Mouse (Mus musculus) embryonic facial prominence, embryonic 10.5 days (tissue): ENCODE measurements around the gene Gm4312. TPM values are rescaled to one million over a fixed set of nuclear protein-coding genes. Genes with fewer than 3 reads are reported as not detected.
"Not testable (repeated sequence)": the region's sequence is repeated elsewhere in the genome, so short reads cannot be mapped to it uniquely, and the experiment has no call there.

Source experiments
- DNase-seq: peaks from one replicate; pipeline ENCODE4 v3.0.0-alpha.2; 2017; ENCODE audit warnings: low spot score
- H3K27ac ChIP-seq: fragments of 300-500 bp; sonication (generic); replicated peaks from 2 replicates; pipeline ENCODE4 v1.5.1; 2016; ENCODE audit warnings: mild to moderate bottlenecking
- H3K27me3 ChIP-seq: fragments of 300-500 bp; sonication (generic); replicated peaks from 2 replicates; pipeline ENCODE4 v1.6.1; 2016; ENCODE audit warnings: low read depth, mild to moderate bottlenecking; ENCODE audit not compliant: poor library complexity, severe bottlenecking
- H3K36me3 ChIP-seq: fragments of 300-500 bp; sonication (generic); replicated peaks from 2 replicates; pipeline ENCODE4 v1.6.1; 2016; ENCODE audit warnings: mild to moderate bottlenecking, moderate library complexity
- H3K4me1 ChIP-seq: fragments of 300-500 bp; sonication (generic); 2 replicates; pipeline ENCODE4 v1.6.1; 2016
- H3K4me3 ChIP-seq: fragments of 300-500 bp; sonication (generic); 2 replicates; pipeline ENCODE4 v1.5.1; 2016; ENCODE audit warnings: mild to moderate bottlenecking, moderate library complexity
- H3K9me3 ChIP-seq: fragments of 300-500 bp; sonication (generic); 2 replicates; pipeline ENCODE4 v1.6.1; 2016; ENCODE audit warnings: mild to moderate bottlenecking
- WGBS: fragments of 180-500 bp; shearing (Covaris S2); methylation state at CpG from one replicate; pipeline ENCODE4 v1.1.7; 2016; 5-methylcytosine and 5-hydroxymethylcytosine counted together
- polyA plus RNA-seq: library from polyadenylated mRNA; unstranded; fragments of >200 nt; fragmentation: Nextera tagmentation; extraction: Ambion mirVana; gene quantifications from 2 replicates; pipeline ENCODE4 v1.2.1, GENCODE M21; 2016

Gene Gm4312
- polyA plus RNA-seq, result not detected in 2 replicates

DNA sequence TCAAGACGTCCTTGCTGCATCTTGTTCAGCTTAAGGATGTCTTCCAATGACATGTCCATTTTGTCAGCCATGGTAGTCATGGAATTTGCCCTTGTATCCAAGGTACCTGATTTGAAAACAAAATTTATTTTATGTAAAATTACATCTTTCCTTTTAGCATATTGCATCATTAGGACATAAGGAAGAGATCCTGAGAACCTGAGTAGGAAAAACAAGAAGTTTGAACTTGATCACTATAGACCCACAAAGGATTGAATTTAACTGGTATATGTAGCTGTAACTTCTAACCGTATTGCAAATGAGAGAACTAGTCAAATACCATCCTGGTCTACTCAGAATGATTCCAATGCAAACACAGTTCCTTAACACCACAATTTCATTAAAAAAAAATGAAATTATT, at the start of gene Gm4312:
Gene Gm4312, minus strand, starts transcription at position 101 of the 400 bp plus-strand sequence.
- H3K27ac ChIP-seq, H3K36me3 ChIP-seq, DNase-seq, H3K4me3 ChIP-seq, H3K9me3 ChIP-seq, H3K27me3 ChIP-seq, H3K4me1 ChIP-seq: not testable (repeated sequence)
- no CpG with 5 or more reads among the region's 2 CpGs for WGBS

DNA sequence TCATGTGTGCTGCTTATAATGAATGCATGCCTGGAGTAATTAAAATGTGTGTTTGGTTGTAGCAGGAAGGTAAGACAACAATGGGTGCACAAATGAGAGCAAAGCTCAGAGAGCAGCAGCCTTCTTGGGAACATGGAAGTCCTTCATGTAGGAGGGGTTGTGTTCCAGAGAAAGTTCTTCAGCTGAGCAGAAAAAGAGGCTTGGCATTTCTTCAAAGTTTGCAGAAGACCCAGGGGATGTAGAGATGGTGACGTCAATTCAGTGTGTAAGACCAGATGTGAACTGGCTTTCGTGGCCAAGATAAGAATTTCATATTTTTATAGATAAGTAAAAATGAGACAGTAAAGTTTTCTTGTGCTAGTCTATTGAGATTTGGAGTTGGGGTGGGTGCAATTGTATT, 45.2 kb upstream of the Gm4312 start:
- Histone ChIP-seq H3K9me3 (no peaks in the 10 kb centered on the region), H3K36me3 (no peaks in the 10 kb centered on the region), H3K4me1 (no peaks in the 10 kb centered on the region), H3K4me3 (no peak overlapping the region), H3K27me3 (no peaks in the 10 kb centered on the region), H3K27ac (no peak overlapping the region)
- WGBS, result 93% methylated on average over 2 of the region's 2 CpGs
- DNase-seq, result no peak

DNA sequence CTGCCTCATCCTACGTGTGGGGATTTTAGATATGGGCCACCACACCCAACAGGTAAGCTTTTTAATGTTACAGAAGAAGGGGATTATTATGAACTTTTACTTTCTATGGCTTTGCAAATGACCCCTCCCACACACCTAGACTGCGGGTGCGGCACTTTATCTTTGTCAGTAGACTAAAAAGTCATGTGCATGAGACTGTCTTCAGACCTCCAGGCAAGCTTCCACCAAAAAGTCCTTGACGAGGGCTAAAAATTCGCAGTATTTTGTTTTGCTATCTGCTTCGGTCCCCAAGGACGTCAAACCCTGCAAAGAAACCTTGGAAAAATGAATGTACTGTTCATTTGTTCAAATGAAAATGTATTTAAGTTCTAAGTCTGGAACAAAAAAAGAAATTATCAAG, 33.2 kb upstream of the Gm4312 start:
- no peak for DNase-seq
- Histone ChIP-seq H3K4me1 (no peaks in the 10 kb centered on the region), H3K27ac (no peak overlapping the region), H3K36me3 (no peaks in the 10 kb centered on the region), H3K27me3 (no peaks in the 10 kb centered on the region), H3K4me3 (no peak overlapping the region), H3K9me3 (no peaks in the 10 kb centered on the region)
- 89% methylated on average over 7 of the region's 7 CpGs for WGBS

DNA sequence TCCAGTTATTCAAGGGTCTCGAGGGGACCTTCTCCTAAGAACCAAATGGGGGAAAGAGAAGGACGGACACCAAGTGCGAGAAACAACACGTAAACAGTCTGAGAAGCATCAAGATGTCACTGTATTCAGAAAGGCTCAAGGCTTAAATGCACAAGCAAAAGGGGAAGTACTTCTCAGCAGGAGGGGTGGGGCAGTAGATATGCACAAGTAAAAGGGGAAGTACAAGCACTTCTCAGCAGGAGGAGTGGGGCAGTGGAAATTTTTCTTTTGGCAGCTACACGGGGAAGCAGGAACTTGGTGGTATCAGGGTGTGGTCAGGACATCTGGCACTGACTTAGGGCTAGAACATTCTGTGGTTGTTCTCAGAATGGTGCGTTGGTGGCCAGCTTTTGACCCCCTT, 19.9 kb upstream of the Gm4312 start:
- H3K27me3 ChIP-seq, H3K27ac ChIP-seq, DNase-seq, H3K36me3 ChIP-seq, H3K9me3 ChIP-seq, H3K4me1 ChIP-seq, H3K4me3 ChIP-seq: not testable (repeated sequence)
- WGBS, result 86% methylated on average over 6 of the region's 6 CpGs

DNA sequence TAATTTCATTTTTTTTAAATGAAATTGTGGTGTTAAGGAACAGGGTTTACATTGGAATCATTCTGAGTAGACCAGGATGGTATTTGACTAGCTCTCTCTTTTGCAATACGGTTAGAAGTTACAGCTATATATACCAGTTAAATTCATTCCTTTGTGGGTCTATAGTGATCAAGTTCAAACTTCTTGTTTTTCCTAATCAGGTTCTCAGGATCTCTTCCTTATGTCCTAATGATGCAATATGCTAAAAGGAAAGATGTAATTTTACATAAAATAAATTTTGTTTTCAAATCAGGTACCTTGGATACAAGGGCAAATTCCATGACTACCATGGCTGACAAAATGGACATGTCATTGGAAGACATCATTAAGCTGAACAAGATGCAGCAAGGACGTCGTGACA, 21.3 kb downstream of the Gm4312 start, which contains the start of gene Gm4307:
Gene Gm4307, plus strand, starts transcription at position 301 of the 400 bp plus-strand sequence.
- not testable (repeated sequence) for H3K27ac ChIP-seq, H3K4me3 ChIP-seq, H3K27me3 ChIP-seq, H3K4me1 ChIP-seq, H3K36me3 ChIP-seq, H3K9me3 ChIP-seq, DNase-seq
- no CpG with 5 or more reads among the region's 3 CpGs for WGBS

DNA sequence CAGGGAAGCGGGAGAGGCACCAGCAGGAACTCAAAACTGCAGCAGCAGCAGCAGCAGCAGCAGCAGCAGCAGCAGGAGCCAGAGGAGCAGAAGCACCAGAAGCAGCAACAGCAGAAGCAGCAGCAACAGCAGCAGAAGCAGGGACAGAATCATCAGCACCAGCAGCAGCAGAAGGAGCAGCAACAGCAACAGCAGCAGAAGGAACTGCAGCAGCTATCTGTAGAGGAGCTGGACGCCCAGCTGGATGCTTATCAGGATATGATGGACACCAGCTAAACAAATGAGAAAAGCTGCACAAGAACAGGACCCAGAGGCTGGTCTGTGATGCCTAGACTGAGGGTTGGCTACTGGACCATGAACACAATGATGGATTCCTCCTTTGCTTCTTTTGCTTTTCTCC, 25.5 kb downstream of the Gm4312 start:
- not testable (repeated sequence) for H3K4me1 ChIP-seq, H3K27ac ChIP-seq, DNase-seq, H3K4me3 ChIP-seq, H3K36me3 ChIP-seq, H3K9me3 ChIP-seq, H3K27me3 ChIP-seq
- 80% methylated on average over 2 of the region's 2 CpGs for WGBS

DNA sequence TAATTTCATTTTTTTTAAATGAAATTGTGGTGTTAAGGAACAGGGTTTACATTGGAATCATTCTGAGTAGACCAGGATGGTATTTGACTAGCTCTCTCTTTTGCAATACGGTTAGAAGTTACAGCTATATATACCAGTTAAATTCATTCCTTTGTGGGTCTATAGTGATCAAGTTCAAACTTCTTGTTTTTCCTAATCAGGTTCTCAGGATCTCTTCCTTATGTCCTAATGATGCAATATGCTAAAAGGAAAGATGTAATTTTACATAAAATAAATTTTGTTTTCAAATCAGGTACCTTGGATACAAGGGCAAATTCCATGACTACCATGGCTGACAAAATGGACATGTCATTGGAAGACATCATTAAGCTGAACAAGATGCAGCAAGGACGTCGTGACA, 31.6 kb downstream of the Gm4312 start, which contains the start of gene Gm4305:
Gene Gm4305, plus strand, starts transcription at position 301 of the 400 bp plus-strand sequence.
- not testable (repeated sequence) for H3K4me1 ChIP-seq, H3K4me3 ChIP-seq, H3K9me3 ChIP-seq, H3K27ac ChIP-seq, DNase-seq, H3K36me3 ChIP-seq, H3K27me3 ChIP-seq
- no CpG with 5 or more reads among the region's 3 CpGs for WGBS

DNA sequence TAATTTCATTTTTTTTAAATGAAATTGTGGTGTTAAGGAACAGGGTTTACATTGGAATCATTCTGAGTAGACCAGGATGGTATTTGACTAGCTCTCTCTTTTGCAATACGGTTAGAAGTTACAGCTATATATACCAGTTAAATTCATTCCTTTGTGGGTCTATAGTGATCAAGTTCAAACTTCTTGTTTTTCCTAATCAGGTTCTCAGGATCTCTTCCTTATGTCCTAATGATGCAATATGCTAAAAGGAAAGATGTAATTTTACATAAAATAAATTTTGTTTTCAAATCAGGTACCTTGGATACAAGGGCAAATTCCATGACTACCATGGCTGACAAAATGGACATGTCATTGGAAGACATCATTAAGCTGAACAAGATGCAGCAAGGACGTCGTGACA, 36.7 kb downstream of the Gm4312 start, which contains the start of gene Gm4303:
Gene Gm4303, plus strand, starts transcription at position 301 of the 400 bp plus-strand sequence.
- WGBS, result no CpG with 5 or more reads among the region's 3 CpGs
- H3K27ac ChIP-seq, H3K9me3 ChIP-seq, H3K4me3 ChIP-seq, H3K4me1 ChIP-seq, H3K27me3 ChIP-seq, H3K36me3 ChIP-seq, DNase-seq: not testable (repeated sequence)

DNA sequence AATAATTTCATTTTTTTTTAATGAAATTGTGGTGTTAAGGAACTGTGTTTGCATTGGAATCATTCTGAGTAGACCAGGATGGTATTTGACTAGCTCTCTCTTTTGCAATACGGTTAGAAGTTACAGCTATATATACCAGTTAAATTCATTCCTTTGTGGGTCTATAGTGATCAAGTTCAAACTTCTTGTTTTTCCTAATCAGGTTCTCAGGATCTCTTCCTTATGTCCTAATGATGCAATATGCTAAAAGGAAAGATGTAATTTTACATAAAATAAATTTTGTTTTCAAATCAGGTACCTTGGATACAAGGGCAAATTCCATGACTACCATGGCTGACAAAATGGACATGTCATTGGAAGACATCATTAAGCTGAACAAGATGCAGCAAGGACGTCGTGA, 41.8 kb downstream of the Gm4312 start, which contains the start of gene Gm4302:
Gene Gm4302, plus strand, starts transcription at position 301 of the 400 bp plus-strand sequence.
- H3K27ac ChIP-seq, H3K4me3 ChIP-seq, H3K4me1 ChIP-seq, H3K9me3 ChIP-seq, DNase-seq, H3K27me3 ChIP-seq, H3K36me3 ChIP-seq: not testable (repeated sequence)
- WGBS, result no CpG with 5 or more reads among the region's 3 CpGs

DNA sequence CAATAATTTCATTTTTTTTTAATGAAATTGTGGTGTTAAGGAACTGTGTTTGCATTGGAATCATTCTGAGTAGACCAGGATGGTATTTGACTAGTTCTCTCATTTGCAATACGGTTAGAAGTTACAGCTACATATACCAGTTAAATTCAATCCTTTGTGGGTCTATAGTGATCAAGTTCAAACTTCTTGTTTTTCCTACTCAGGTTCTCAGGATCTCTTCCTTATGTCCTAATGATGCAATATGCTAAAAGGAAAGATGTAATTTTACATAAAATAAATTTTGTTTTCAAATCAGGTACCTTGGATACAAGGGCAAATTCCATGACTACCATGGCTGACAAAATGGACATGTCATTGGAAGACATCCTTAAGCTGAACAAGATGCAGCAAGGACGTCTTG, 47.0 kb downstream of the Gm4312 start, which contains the start of gene Gm4301:
Gene Gm4301, plus strand, starts transcription at position 301 of the 400 bp plus-strand sequence.
- H3K27ac ChIP-seq, H3K9me3 ChIP-seq, H3K4me1 ChIP-seq, DNase-seq, H3K4me3 ChIP-seq, H3K36me3 ChIP-seq, H3K27me3 ChIP-seq: not testable (repeated sequence)
- WGBS, result no CpG with 5 or more reads among the region's 2 CpGs

Other genes with a start within 250 kb of the Gm4312 start
- not detected in 2 replicates for gene Gm4301, start 46.9 kb downstream of the Gm4312 start, polyA plus RNA-seq
- gene Gm4302, start 41.7 kb downstream of the Gm4312 start, polyA plus RNA-seq, result not detected in 2 replicates
- gene Gm4303, start 36.6 kb downstream of the Gm4312 start, polyA plus RNA-seq, result not detected in 2 replicates
- not detected in 2 replicates for gene Gm4305, start 31.5 kb downstream of the Gm4312 start, polyA plus RNA-seq
- not detected in 2 replicates for gene Gm4307, start 21.2 kb downstream of the Gm4312 start, polyA plus RNA-seq
- gene Tmtc3, start 104.8 kb upstream of the Gm4312 start, polyA plus RNA-seq, result 23.0 and 26.2 TPM in 2 replicates
- 6.2 and 6.3 TPM in 2 replicates for gene Cep290, start 105.0 kb upstream of the Gm4312 start, polyA plus RNA-seq
- gene 4930430F08Rik, start 207.9 kb upstream of the Gm4312 start, polyA plus RNA-seq, result 8.6 and 9.8 TPM in 2 replicates
- not detected in 2 replicates for gene 1700017N19Rik, start 207.9 kb upstream of the Gm4312 start, polyA plus RNA-seq